Mouse (Mus musculus): ENCODE results near the gene Samd13. TPM values are rescaled to one million over a fixed set of nuclear protein-coding genes. Genes with fewer than 3 reads are reported as not detected.

Samd13 gene
- not detected for polyA plus RNA-seq (2012; fragmentation: generic; extraction: Trizol)

- no peaks in the 10 kb centered on the region for H3K79me2 ChIP-seq (ENCODE audit: control insufficient read depth, insufficient read depth)
- TF ChIP-seq TCF12 (IDR thresholded peaks at IDR 0.05; ENCODE audit: insufficient read depth, poor library complexity, severe bottlenecking) (no peak), MYOD1 (IDR thresholded peaks at IDR 0.05; ENCODE audit: control insufficient read depth in 1 of 3, insufficient read length in 2 of 3, low read depth in 2 of 3) (no peak), SRF (IDR thresholded peaks at IDR 0.05; ENCODE audit: control insufficient read depth, insufficient read length, low read depth) (no peak), REST (IDR thresholded peaks at IDR 0.05; ENCODE audit: insufficient read depth, insufficient read length) (no peak), MYOG (IDR thresholded peaks at IDR 0.05; ENCODE audit: control insufficient read depth in 1 of 3, insufficient read depth in 1 of 3, insufficient read length in 2 of 3, low read depth in 2 of 3) (no peak), USF1 (IDR thresholded peaks at IDR 0.05; ENCODE audit: low read depth) (no peak), MAX (IDR thresholded peaks at IDR 0.05; ENCODE audit: low read depth) (no peak), TCF3 (IDR thresholded peaks at IDR 0.05; ENCODE audit: insufficient read length, low read depth) (no peak), E2F4 (IDR thresholded peaks at IDR 0.05; ENCODE audit: insufficient read depth) (no peak), CEBPB (IDR thresholded peaks at IDR 0.05; ENCODE audit: insufficient read depth, poor library complexity, severe bottlenecking) (no peak), POLR2AphosphoS2 (IDR thresholded peaks at IDR 0.05; ENCODE audit: insufficient read length, low read depth) (no peak), POLR2A (IDR thresholded peaks at IDR 0.05; ENCODE audit: insufficient read length, low read depth) (no peak)
These were observed at the start of gene Samd13 for GRCm38 (mm10) chr3:146684811-146685675. Gene Samd13 (minus strand): TSS chr3:146685592.

GRCm38 (mm10) chr3:146731499-146731898 is 46.1 kb upstream of the Samd13 start:
- Histone ChIP-seq H3K36me3 (ENCODE audit: control insufficient read depth, insufficient read depth) (peaks cover 25% of the 10 kb centered on the region), H3ac (ENCODE audit: control insufficient read depth, insufficient read length) (no peak overlapping the region)
- TF ChIP-seq SRF (IDR thresholded peaks at IDR 0.05; ENCODE audit: control insufficient read depth, insufficient read length, low read depth) (no peak), CEBPB (IDR thresholded peaks at IDR 0.05; ENCODE audit: insufficient read depth, poor library complexity, severe bottlenecking) (no peak), MAX (IDR thresholded peaks at IDR 0.05; ENCODE audit: low read depth) (no peak), POLR2AphosphoS2 (IDR thresholded peaks at IDR 0.05; ENCODE audit: insufficient read length, low read depth) (no peak), TCF3 (IDR thresholded peaks at IDR 0.05; ENCODE audit: insufficient read length, low read depth) (no peak)

More at GRCm38 (mm10) chr3:146684811-146685675, at the start of gene Samd13:
- peak within 1 kb of the TSS; percentile 30 for H3K4me2 ChIP-seq (ENCODE audit: low read depth)
- H3K36me3 ChIP-seq (ENCODE audit: control insufficient read depth, insufficient read depth): no peaks in the 10 kb centered on the region
- no peak within 1 kb of the TSS for H3K4me3 ChIP-seq
- no peaks in the 10 kb centered on the region for H3K27me3 ChIP-seq (ENCODE audit: control insufficient read depth, insufficient read depth, insufficient read length)
- H3ac ChIP-seq (ENCODE audit: control insufficient read depth, insufficient read length): no peak within 1 kb of the TSS

GRCm38 (mm10) chr3:146723037-146723436 is 37.6 kb upstream of the Samd13 start:
- H3K4me3 ChIP-seq: no peak overlapping the region
- TF ChIP-seq TCF3 (IDR thresholded peaks at IDR 0.05; ENCODE audit: insufficient read length, low read depth): no peak
- no peak for TF ChIP-seq MAX (IDR thresholded peaks at IDR 0.05; ENCODE audit: low read depth)
- no peak for TF ChIP-seq SRF (IDR thresholded peaks at IDR 0.05; ENCODE audit: control insufficient read depth, insufficient read length, low read depth)
- no peak for TF ChIP-seq POLR2A (IDR thresholded peaks at IDR 0.05; ENCODE audit: insufficient read length, low read depth)
- TF ChIP-seq TCF12 (IDR thresholded peaks at IDR 0.05; ENCODE audit: insufficient read depth, poor library complexity, severe bottlenecking): no peak
- no peak for TF ChIP-seq CEBPB (IDR thresholded peaks at IDR 0.05; ENCODE audit: insufficient read depth, poor library complexity, severe bottlenecking)
- no peak for TF ChIP-seq MYOG (IDR thresholded peaks at IDR 0.05; ENCODE audit: control insufficient read depth in 1 of 3, insufficient read depth in 1 of 3, insufficient read length in 2 of 3, low read depth in 2 of 3)
- no peak for TF ChIP-seq USF1 (IDR thresholded peaks at IDR 0.05; ENCODE audit: low read depth)
- TF ChIP-seq E2F4 (IDR thresholded peaks at IDR 0.05; ENCODE audit: insufficient read depth): no peak
- no peak for TF ChIP-seq REST (IDR thresholded peaks at IDR 0.05; ENCODE audit: insufficient read depth, insufficient read length)
- TF ChIP-seq POLR2AphosphoS2 (IDR thresholded peaks at IDR 0.05; ENCODE audit: insufficient read length, low read depth): no peak
- TF ChIP-seq MYOD1 (IDR thresholded peaks at IDR 0.05; ENCODE audit: control insufficient read depth in 1 of 3, insufficient read length in 2 of 3, low read depth in 2 of 3): no peak
- H3K36me3 ChIP-seq (ENCODE audit: control insufficient read depth, insufficient read depth): peaks cover 4% of the 10 kb centered on the region
- H3K4me2 ChIP-seq (ENCODE audit: low read depth): no peak overlapping the region
- H3K79me2 ChIP-seq (ENCODE audit: control insufficient read depth, insufficient read depth): no peaks in the 10 kb centered on the region
- no peak overlapping the region for H3ac ChIP-seq (ENCODE audit: control insufficient read depth, insufficient read length)
- H3K27me3 ChIP-seq (ENCODE audit: control insufficient read depth, insufficient read depth, insufficient read length): no peaks in the 10 kb centered on the region

More at GRCm38 (mm10) chr3:146731499-146731898, 46.1 kb upstream of the Samd13 start:
- H3K79me2 ChIP-seq (ENCODE audit: control insufficient read depth, insufficient read depth): no peaks in the 10 kb centered on the region
- no peaks in the 10 kb centered on the region for H3K27me3 ChIP-seq (ENCODE audit: control insufficient read depth, insufficient read depth, insufficient read length)
- H3K4me3 ChIP-seq: no peak overlapping the region
- no peak overlapping the region for H3K4me2 ChIP-seq (ENCODE audit: low read depth)

GRCm38 (mm10) chr3:146719696-146720095 is 34.3 kb upstream of the Samd13 start:
- TF ChIP-seq CEBPB (IDR thresholded peaks at IDR 0.05; ENCODE audit: insufficient read depth, poor library complexity, severe bottlenecking) (no peak), TCF3 (IDR thresholded peaks at IDR 0.05; ENCODE audit: insufficient read length, low read depth) (no peak), USF1 (IDR thresholded peaks at IDR 0.05; ENCODE audit: low read depth) (no peak), SRF (IDR thresholded peaks at IDR 0.05; ENCODE audit: control insufficient read depth, insufficient read length, low read depth) (no peak), E2F4 (IDR thresholded peaks at IDR 0.05; ENCODE audit: insufficient read depth) (no peak), REST (IDR thresholded peaks at IDR 0.05; ENCODE audit: insufficient read depth, insufficient read length) (no peak), TCF12 (IDR thresholded peaks at IDR 0.05; ENCODE audit: insufficient read depth, poor library complexity, severe bottlenecking) (no peak), MYOD1 (IDR thresholded peaks at IDR 0.05; ENCODE audit: control insufficient read depth in 1 of 3, insufficient read length in 2 of 3, low read depth in 2 of 3) (no peak), MYOG (IDR thresholded peaks at IDR 0.05; ENCODE audit: control insufficient read depth in 1 of 3, insufficient read depth in 1 of 3, insufficient read length in 2 of 3, low read depth in 2 of 3) (no peak), POLR2A (IDR thresholded peaks at IDR 0.05; ENCODE audit: insufficient read length, low read depth) (no peak), POLR2AphosphoS2 (IDR thresholded peaks at IDR 0.05; ENCODE audit: insufficient read length, low read depth) (no peak), MAX (IDR thresholded peaks at IDR 0.05; ENCODE audit: low read depth) (no peak)
- Histone ChIP-seq H3ac (ENCODE audit: control insufficient read depth, insufficient read length) (no peak overlapping the region), H3K27me3 (ENCODE audit: control insufficient read depth, insufficient read depth, insufficient read length) (no peaks in the 10 kb centered on the region), H3K4me2 (ENCODE audit: low read depth) (no peak overlapping the region), H3K36me3 (ENCODE audit: control insufficient read depth, insufficient read depth) (no peaks in the 10 kb centered on the region), H3K4me3 (no peak overlapping the region), H3K79me2 (ENCODE audit: control insufficient read depth, insufficient read depth) (no peaks in the 10 kb centered on the region)

All from myocyte (in vitro differentiated cells).